In genomic region chr11:86992461-86992988, GRCm38 (mm10) we compare ENCODE assay signal across 8 mouse cellular contexts. TPM values are rescaled to one million over a fixed set of nuclear protein-coding genes. Genes with fewer than 3 reads are reported as not detected.
A peak's percentile ranks its signal among the peaks of the same experiment; 100 is the strongest.
DNase-seq lines count a peak whose midpoint lies in the region; ATAC-seq and TF ChIP-seq lines count a peak whose summit lies in the region.

No protein-coding gene starts in this region.

- TF ChIP-seq CTCF in testis, adult 2 months (IDR thresholded peaks at IDR 0.05; ENCODE audit: control insufficient read depth, insufficient read depth, insufficient replicate concordance, low read depth, low read length) = no peak

- H3K4me2 ChIP-seq in limb, embryonic 13.5 days (replicated peaks) = peak overlapping the region; percentile 85
- peak overlapping the region; percentile 89 for H3K4me2 ChIP-seq in stomach, embryonic 14.5 days (replicated peaks; ENCODE audit: low read depth, low read length)

- peak overlapping the region; percentile 88 for H3K9ac ChIP-seq in limb, embryonic 13.5 days
- peak overlapping the region; percentile 78 for H3K9ac ChIP-seq in stomach, embryonic 14.5 days (replicated peaks; ENCODE audit: low read depth, low read length)

- WGBS in limb, embryonic 13.5 days = 1% methylated on average over 13 of the region's 13 CpGs
- WGBS in stomach, embryonic 14.5 days = 3% methylated on average over 13 of the region's 13 CpGs

- H3K4me3 ChIP-seq in testis, adult 2 months (ENCODE audit: control insufficient read depth, low read depth, low read length) = peak overlapping the region; percentile 91
- H3K4me3 ChIP-seq in limb, embryonic 13.5 days = peak overlapping the region; percentile 98
- H3K4me3 ChIP-seq in stomach, embryonic 14.5 days (ENCODE audit: low read depth, low read length) = peak overlapping the region; percentile 80

- H3K36me3 ChIP-seq in testis, adult 2 months (ENCODE audit: control insufficient read depth, insufficient read depth, low read length) = no peaks in the 10 kb centered on the region
- H3K36me3 ChIP-seq in limb, embryonic 13.5 days = no peaks in the 10 kb centered on the region
- no peaks in the 10 kb centered on the region for H3K36me3 ChIP-seq in stomach, embryonic 14.5 days (ENCODE audit: control insufficient read depth, insufficient read depth, low read length)

- H3K27ac ChIP-seq in testis, adult 2 months (ENCODE audit: control insufficient read depth, insufficient read depth, low read depth, low read length) = peak overlapping the region; percentile 65
- H3K27ac ChIP-seq in limb, embryonic 13.5 days = peak overlapping the region; percentile 91; the same call in 1 of the 2 replicates
- peak overlapping the region; percentile 87; the same call in 1 of the 2 replicates for H3K27ac ChIP-seq in stomach, embryonic 14.5 days (ENCODE audit: low read length)

- peak; percentile 43 for DNase-seq in cerebellum, adult 9-10 months
- DNase-seq in cerebellum, postnatal 14 days = no peak
- DNase-seq in testis, postnatal 14 days (ENCODE audit: low spot score) = no peak
- no peak for DNase-seq in urinary bladder, postnatal 10 days (ENCODE audit: low spot score)

- no peak for ATAC-seq in limb, embryonic 13.5 days (ENCODE audit: low FRiP score, low read depth)
- ATAC-seq in stomach, embryonic 14.5 days (ENCODE audit: insufficient number of reproducible peaks, insufficient read depth, low FRiP score, low read depth) = no peak
- no peak for ATAC-seq in CD4-positive, CD25-positive, alpha-beta regulatory T cell, adult 4 months

- peaks cover 14% of the 10 kb centered on the region for H3K4me1 ChIP-seq in testis, adult 2 months (ENCODE audit: control insufficient read depth, insufficient read depth, low read length)
- peaks cover 44% of the 10 kb centered on the region for H3K4me1 ChIP-seq in limb, embryonic 13.5 days
- H3K4me1 ChIP-seq in stomach, embryonic 14.5 days (ENCODE audit: control insufficient read depth, insufficient read depth, low read length) = peaks cover 14% of the 10 kb centered on the region; the same call in 1 of the 2 replicates

- H3K27me3 ChIP-seq in testis, adult 2 months (ENCODE audit: control insufficient read depth, insufficient read depth, low read length) = no peaks in the 10 kb centered on the region
- H3K27me3 ChIP-seq in limb, embryonic 13.5 days = no peaks in the 10 kb centered on the region
- no peaks in the 10 kb centered on the region for H3K27me3 ChIP-seq in stomach, embryonic 14.5 days (ENCODE audit: control insufficient read depth, insufficient read depth, low read length)

- no peaks in the 10 kb centered on the region for H3K9me3 ChIP-seq in limb, embryonic 13.5 days
- no peaks in the 10 kb centered on the region for H3K9me3 ChIP-seq in stomach, embryonic 14.5 days (ENCODE audit: control insufficient read depth, low read depth, low read length)

- no peak for TF ChIP-seq POLR2A in testis, adult 2 months (IDR thresholded peaks at IDR 0.05; ENCODE audit: control insufficient read depth, low read depth, low read length)

RNA-seq across cellular contexts. Expression of gene Ypel2, which starts 1.0 kb away (rescaled TPM):
- 1.2 and 1.5 TPM in 2 replicates for polyA plus RNA-seq in testis, adult 2 months (2012; rRNA removed)
- 11.6 and 12.5 TPM in 2 replicates for polyA plus RNA-seq in limb, embryonic 13.5 days (2015; fragmentation: Nextera tagmentation; extraction: Ambion mirVana)
- 6.6 and 7.5 TPM in 2 replicates for polyA plus RNA-seq in stomach, embryonic 14.5 days (2014; fragmentation: Nextera tagmentation; extraction: Ambion mirVana)
- polyA plus RNA-seq in CD4-positive, CD25-positive, alpha-beta regulatory T cell, adult 4 months (2017; shearing (Covaris generic)) = 10 to 100 TPM in 1 of 2 experiments, 1 to 10 TPM in 1; 7.4 to 11.2 TPM
